Comparison of ENCODE assay signal across 27 mouse cellular contexts in genomic region chr8:117715896-117716295, GRCm38 (mm10). TPM values are rescaled to one million over a fixed set of nuclear protein-coding genes. Genes with fewer than 3 reads are reported as not detected.
"Had no signal": no experiment of that assay in that cellular context is flagged by ENCODE, and none has a peak within 500 bp of the region (broad histone marks: within the 10 kb centered on the region; RNA-seq: fewer than 3 reads in every experiment).

No protein-coding gene starts in this region.

- H3K9ac ChIP-seq: heart, embryonic 13.5 days; heart, embryonic 15.5 days; hindbrain, embryonic 13.5 days; hindbrain, embryonic 15.5 days; kidney, embryonic 15.5 days; limb, embryonic 13.5 days; limb, embryonic 15.5 days had no signal

- H3K4me1 ChIP-seq: heart, embryonic 13.5 days; heart, embryonic 15.5 days; hindbrain, embryonic 13.5 days; hindbrain, embryonic 15.5 days; kidney, embryonic 15.5 days; limb, embryonic 13.5 days; limb, embryonic 15.5 days had no signal

- H3K27me3 ChIP-seq: heart, embryonic 13.5 days; heart, embryonic 15.5 days; hindbrain, embryonic 13.5 days; hindbrain, embryonic 15.5 days; kidney, embryonic 15.5 days; limb, embryonic 13.5 days; limb, embryonic 15.5 days had no signal

- H3K9me3 ChIP-seq: heart, embryonic 13.5 days; heart, embryonic 15.5 days; hindbrain, embryonic 15.5 days; kidney, embryonic 15.5 days; limb, embryonic 13.5 days; limb, embryonic 15.5 days had no signal

- ATAC-seq: hindbrain, postnatal 0 days; intestine, embryonic 16.5 days had no signal

- H3K4me2 ChIP-seq: heart, embryonic 11.5 days; heart, embryonic 13.5 days; heart, embryonic 15.5 days; hindbrain, embryonic 13.5 days; hindbrain, embryonic 15.5 days; kidney, embryonic 15.5 days; limb, embryonic 13.5 days; limb, embryonic 15.5 days had no signal

- H3K27ac ChIP-seq: heart, adult 2 months; heart, embryonic 13.5 days; heart, embryonic 15.5 days; hindbrain, embryonic 13.5 days; hindbrain, embryonic 15.5 days; hindbrain, postnatal 0 days; kidney, embryonic 15.5 days; kidney, postnatal 0 days; limb, embryonic 13.5 days; limb, embryonic 15.5 days had no signal

- H3K4me3 ChIP-seq: heart, adult 2 months; heart, embryonic 13.5 days; heart, embryonic 15.5 days; hindbrain, embryonic 13.5 days; hindbrain, embryonic 15.5 days; kidney, embryonic 15.5 days; limb, embryonic 13.5 days; limb, embryonic 15.5 days had no signal

- H3K36me3 ChIP-seq: heart, embryonic 13.5 days; heart, embryonic 15.5 days; hindbrain, embryonic 13.5 days; hindbrain, embryonic 15.5 days; kidney, embryonic 15.5 days; limb, embryonic 13.5 days; limb, embryonic 15.5 days had no signal

- DNase-seq: gastrocnemius, postnatal 14 days; gastrocnemius, postnatal 36 days; heart, adult 2 months; heart, postnatal 14 days; heart, postnatal 36 days; kidney, adult 11 months; kidney, adult 2 months; kidney, adult 9 months; kidney, postnatal 14 days; kidney, postnatal 36 days; layer of hippocampus, adult 9-11 months; layer of hippocampus, postnatal 36 days; left cerebral cortex, postnatal 4 days had no signal

RNA-seq across cellular contexts. Expression of gene Hsd17b2, which starts 14.2 kb away (rescaled TPM):
- polyA plus RNA-seq: heart, adult 2 months; heart, embryonic 15.5 days; heart, postnatal 0 days; hindbrain, embryonic 11.5 days; hindbrain, embryonic 13.5 days; limb, embryonic 11.5 days; limb, embryonic 13.5 days had no signal
